Mouse (Mus musculus) heart, postnatal 25 days (tissue): ENCODE results near the gene Camk2n1. TPM values are rescaled to one million over a fixed set of nuclear protein-coding genes. Genes with fewer than 3 reads are reported as not detected.

Experiments
- DNase-seq: peaks from one replicate; pipeline ENCODE4 v3.0.0; 2022; ENCODE audit warnings: low spot score
- intact Hi-C: fragments of 180-260 bp; cut with DNase I; formaldehyde crosslinking; loops from one replicate; pipeline ENCODE4 v1.15.1; 2025
- total RNA-seq, 2 experiments: library from RNA; stranded (reverse); gene quantifications; 2 replicates each; pipeline ENCODE4 v1.2.3; 2021

Camk2n1 gene
- total RNA-seq, 2 experiments from 2014 or later, result 9.6 to 11.2 TPM

- intact Hi-C loops, result no loop called here
- DNase-seq, result no peak
Observed at GRCm38 (mm10) chr4:138501048-138501447, 46.9 kb downstream of the Camk2n1 start.

GRCm38 (mm10) chr4:138504632-138505101 lies 50.6 kb downstream of the Camk2n1 start:
- peak; percentile 47 for DNase-seq
- intact Hi-C loops, result loop anchor here (2.0 to 5.0 kb wide), 4 partner anchors 37 to 196 kb away; no protein-coding TSS in a partner anchor

GRCm38 (mm10) chr4:138505171-138505870 lies 51.2 kb downstream of the Camk2n1 start:
- intact Hi-C loops, result loop anchor here (2.0 to 5.0 kb wide), 4 partner anchors 38 to 195 kb away; no protein-coding TSS in a partner anchor
- DNase-seq, result no peak

- intact Hi-C loops, result loop anchor here (5.0 kb wide), 3 partner anchors 41 to 61 kb away; no protein-coding TSS in a partner anchor
Observed at GRCm38 (mm10) chr4:138507903-138508302, 53.8 kb downstream of the Camk2n1 start.

More at GRCm38 (mm10) chr4:138507903-138508302, 53.8 kb downstream of the Camk2n1 start:
- DNase-seq, result no peak

Other genes starting within 250 kb of the Camk2n1 start
- gene Hp1bp3, start 238.0 kb upstream of the Camk2n1 start, total RNA-seq, result 10 to 100 TPM; 80.9 to 81.8 TPM
- gene Sh2d5, start 203.9 kb upstream of the Camk2n1 start, total RNA-seq, result under 1 TPM in 1 of 2 experiments, not detected in 1; 0.25 TPM
- gene Kif17, start 203.9 kb upstream of the Camk2n1 start, total RNA-seq, result under 1 TPM; 0.13 to 0.22 TPM
- 10 to 100 TPM; 63.6 to 68.4 TPM for gene Ddost, start 149.6 kb upstream of the Camk2n1 start, total RNA-seq
- 100 to 1,000 TPM; 560 to 591 TPM for gene Pink1, start 128.0 kb upstream of the Camk2n1 start, total RNA-seq
- 1 to 10 TPM; 1.3 to 1.8 TPM for gene Cda, start 86.3 kb upstream of the Camk2n1 start, total RNA-seq
- under 1 TPM in 1 of 2 experiments, not detected in 1; 0.11 TPM for gene Fam43b, start 57.8 kb upstream of the Camk2n1 start, total RNA-seq
- gene Mul1, start 19.6 kb upstream of the Camk2n1 start, total RNA-seq, result 10 to 100 TPM; 68.1 to 79.0 TPM
- not detected for gene Vwa5b1, start 181.6 kb downstream of the Camk2n1 start, total RNA-seq